Mouse (Mus musculus) C2C12 (cell line): ENCODE measurements around the gene Ppara. TPM values are rescaled to one million over a fixed set of nuclear protein-coding genes. Genes with fewer than 3 reads are reported as not detected.
"Not testable (repeated sequence)": the region's sequence is repeated elsewhere in the genome, so short reads cannot be mapped to it uniquely, and the experiment has no call there.

Source experiments
- H3K27me3 ChIP-seq: one replicate; pipeline ENCODE4 v1.6.1; 2011; ENCODE audit not compliant: control insufficient read depth, insufficient read depth, insufficient read length
- H3K36me3 ChIP-seq: one replicate; pipeline ENCODE4 v1.6.1; 2011; ENCODE audit not compliant: control insufficient read depth, insufficient read depth
- H3K4me3 ChIP-seq: one replicate; pipeline ENCODE4 v1.5.1; 2011; ENCODE audit warnings: mild to moderate bottlenecking, control low read depth; ENCODE audit not compliant: poor library complexity, insufficient read depth, severe bottlenecking
- H3K79me2 ChIP-seq: one replicate; pipeline ENCODE4 v1.6.1; 2011; ENCODE audit not compliant: control insufficient read depth, insufficient read depth
- H3K79me3 ChIP-seq: one replicate; pipeline ENCODE4 v1.6.1; 2011; ENCODE audit warnings: low read depth, control low read depth
- H3ac ChIP-seq: one replicate; pipeline ENCODE3; 2011; ENCODE audit warnings: low read depth; ENCODE audit not compliant: control insufficient read depth, insufficient read length
- CEBPB ChIP-seq: IDR thresholded peaks from one replicate; pipeline ENCODE4 v1.6.1; 2011; ENCODE audit warnings: low read depth, mild to moderate bottlenecking, control low read depth, moderate library complexity
- CTCF ChIP-seq: IDR thresholded peaks from one replicate; pipeline ENCODE4 v1.5.1; 2011; ENCODE audit not compliant: control insufficient read depth, insufficient read depth, insufficient read length
- FOSL1 ChIP-seq: IDR thresholded peaks from one replicate; pipeline ENCODE4 v1.8.0; 2011; ENCODE audit warnings: mild to moderate bottlenecking, low read length; ENCODE audit not compliant: poor library complexity, insufficient read depth, severe bottlenecking
- MAX ChIP-seq: IDR thresholded peaks from one replicate; pipeline ENCODE4 v1.6.1; 2011; ENCODE audit warnings: mild to moderate bottlenecking, control low read depth
- MYOD1 ChIP-seq: IDR thresholded peaks from one replicate; pipeline ENCODE4 v1.6.1; 2011; ENCODE audit warnings: low read depth; ENCODE audit not compliant: control insufficient read depth, insufficient read length
- MYOG ChIP-seq: IDR thresholded peaks from one replicate; pipeline ENCODE4 v1.6.1; 2011; ENCODE audit not compliant: control insufficient read depth, insufficient read length; ENCODE audit errors: extremely low read depth
- USF1 ChIP-seq: IDR thresholded peaks from one replicate; pipeline ENCODE4 v1.6.1; 2011; ENCODE audit warnings: low read depth, mild to moderate bottlenecking, control low read depth, moderate library complexity
- polyA plus RNA-seq: library from polyadenylated mRNA; unstranded; fragments of >200 nt; fragmentation: generic; extraction: Trizol; gene quantifications from one replicate; pipeline ENCODE4 v1.2.1, GENCODE M21; 2012; ENCODE audit warnings: missing spikeins

Ppara gene
- polyA plus RNA-seq, 1 experiment = 0.08 TPM

- Histone ChIP-seq H3K79me2 (no peaks in the 10 kb centered on the region), H3K27me3 (peaks cover 81% of the 10 kb centered on the region)
Measured at GRCm38 (mm10) chr15:85772146-85772740, 37.5 kb downstream of the Ppara start.

GRCm38 (mm10) chr15:85774419-85774818 lies 39.6 kb downstream of the Ppara start:
- no peak for TF ChIP-seq MYOD1
- no peak for TF ChIP-seq USF1
- no peak for TF ChIP-seq MYOG
- no peak for TF ChIP-seq FOSL1
- no peak for TF ChIP-seq CTCF
- no peak for TF ChIP-seq CEBPB
- no peak for TF ChIP-seq MAX
- peaks cover 63% of the 10 kb centered on the region for H3K27me3 ChIP-seq

More at GRCm38 (mm10) chr15:85772146-85772740, 37.5 kb downstream of the Ppara start:
- no peak for TF ChIP-seq MYOD1
- TF ChIP-seq CEBPB = no peak
- no peak for TF ChIP-seq FOSL1
- no peak for TF ChIP-seq USF1
- no peak for TF ChIP-seq MYOG
- no peak for TF ChIP-seq CTCF
- TF ChIP-seq MAX = no peak
- H3K36me3 ChIP-seq = no peaks in the 10 kb centered on the region
- H3K4me3 ChIP-seq = no peak overlapping the region
- H3ac ChIP-seq = no peak overlapping the region
- no peaks in the 10 kb centered on the region for H3K79me3 ChIP-seq

GRCm38 (mm10) chr15:85775001-85775400 lies 40.2 kb downstream of the Ppara start:
- Histone ChIP-seq H3ac (no peak overlapping the region), H3K79me3 (no peaks in the 10 kb centered on the region), H3K79me2 (no peaks in the 10 kb centered on the region), H3K36me3 (no peaks in the 10 kb centered on the region), H3K4me3 (no peak overlapping the region), H3K27me3 (peaks cover 57% of the 10 kb centered on the region)
- TF ChIP-seq MYOG (no peak), MYOD1 (no peak), CEBPB (no peak)

More at GRCm38 (mm10) chr15:85774419-85774818, 39.6 kb downstream of the Ppara start:
- Histone ChIP-seq H3K79me3 (no peaks in the 10 kb centered on the region), H3K79me2 (no peaks in the 10 kb centered on the region), H3ac (no peak overlapping the region), H3K36me3 (no peaks in the 10 kb centered on the region), H3K4me3 (no peak overlapping the region)

GRCm38 (mm10) chr15:85776241-85776640 lies 41.5 kb downstream of the Ppara start:
- Histone ChIP-seq H3ac (no peak overlapping the region), H3K79me2 (no peaks in the 10 kb centered on the region), H3K4me3 (no peak overlapping the region), H3K36me3 (no peaks in the 10 kb centered on the region), H3K27me3 (peaks cover 45% of the 10 kb centered on the region), H3K79me3 (no peaks in the 10 kb centered on the region)
- no peak for TF ChIP-seq CEBPB

GRCm38 (mm10) chr15:85776771-85777170 lies 42.0 kb downstream of the Ppara start:
- Histone ChIP-seq H3K36me3 (no peaks in the 10 kb centered on the region), H3K79me2 (no peaks in the 10 kb centered on the region), H3K79me3 (no peaks in the 10 kb centered on the region), H3ac (no peak overlapping the region), H3K27me3 (peaks cover 39% of the 10 kb centered on the region), H3K4me3 (no peak overlapping the region)
- TF ChIP-seq MAX = no peak
- no peak for TF ChIP-seq CTCF
- TF ChIP-seq CEBPB = no peak
- TF ChIP-seq MYOG = no peak
- TF ChIP-seq MYOD1 = no peak
- TF ChIP-seq USF1 = no peak
- no peak for TF ChIP-seq FOSL1

GRCm38 (mm10) chr15:85778891-85779290 lies 44.1 kb downstream of the Ppara start:
- not testable (repeated sequence) for H3K36me3 ChIP-seq, H3K4me3 ChIP-seq, H3K79me2 ChIP-seq, H3ac ChIP-seq, H3K79me3 ChIP-seq
- peaks cover 25% of the 10 kb centered on the region for H3K27me3 ChIP-seq

- Histone ChIP-seq H3K4me3 (no peak overlapping the region), H3K79me2 (no peaks in the 10 kb centered on the region), H3K36me3 (no peaks in the 10 kb centered on the region), H3K27me3 (peaks cover 34% of the 10 kb centered on the region), H3ac (no peak overlapping the region), H3K79me3 (no peaks in the 10 kb centered on the region)
- no peak for TF ChIP-seq MAX
- TF ChIP-seq MYOG = no peak
- no peak for TF ChIP-seq USF1
Measured at GRCm38 (mm10) chr15:85783146-85783545, 48.4 kb downstream of the Ppara start.
